Mouse (Mus musculus) erythroid progenitor cell, adult 5-6 weeks (primary cell): ENCODE data around the gene Fam171a2. TPM values are rescaled to one million over a fixed set of nuclear protein-coding genes. Genes with fewer than 3 reads are reported as not detected.

Source experiments
- ATAC-seq: replicated peaks from 2 replicates; pipeline ENCODE4 v1.8.0; 2016; ENCODE audit warnings: moderate number of reproducible peaks, mild to moderate bottlenecking, moderate TSS enrichment, inconsistent platforms; ENCODE audit not compliant: poor library complexity, low FRiP score, severe bottlenecking
- total RNA-seq, 2 experiments: library from RNA; stranded (forward) in 1 of 2; stranded (reverse) in 1 of 2; fragments of 150-400 nt in 1 of 2; fragments of 186-747, 209-891 nt in 1 of 2; gene quantifications; 2 replicates each; pipeline versions ENCODE4 v1.2.3 to v1.2.4; 2015 to 2017; ENCODE audit warnings: low replicate concordance in 2 of 2

Gene Fam171a2
- total RNA-seq (2015; ENCODE audit: low replicate concordance) = not detected in 2 replicates
- not detected in 2 replicates for total RNA-seq (2017; ENCODE audit: low replicate concordance)

DNA sequence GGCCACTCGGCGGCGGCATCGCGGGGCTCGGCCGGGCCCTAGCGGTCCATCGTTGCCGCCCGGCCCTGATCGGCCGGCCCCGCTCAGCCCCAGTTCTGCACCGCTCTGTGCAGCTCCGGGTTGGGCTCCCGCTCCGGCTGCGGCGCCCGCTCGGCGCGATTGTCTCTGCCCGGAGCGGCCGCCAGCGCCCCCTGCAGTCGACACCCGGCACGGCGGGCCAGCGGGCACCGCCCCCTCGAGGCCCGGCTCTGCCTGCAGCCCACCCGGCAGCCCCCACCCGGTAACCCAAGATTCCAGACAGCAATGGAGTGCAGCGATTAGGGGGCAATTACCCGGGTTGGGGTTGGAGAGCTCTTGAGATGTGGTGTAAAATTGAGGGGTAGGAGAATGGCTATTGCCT is at the start of gene Fam171a2:
TSS of gene Fam171a2 (minus strand) at position 186 of the 400 bp plus-strand sequence.
- ATAC-seq = peak; percentile 55; the same call in 1 of the 2 replicates

DNA sequence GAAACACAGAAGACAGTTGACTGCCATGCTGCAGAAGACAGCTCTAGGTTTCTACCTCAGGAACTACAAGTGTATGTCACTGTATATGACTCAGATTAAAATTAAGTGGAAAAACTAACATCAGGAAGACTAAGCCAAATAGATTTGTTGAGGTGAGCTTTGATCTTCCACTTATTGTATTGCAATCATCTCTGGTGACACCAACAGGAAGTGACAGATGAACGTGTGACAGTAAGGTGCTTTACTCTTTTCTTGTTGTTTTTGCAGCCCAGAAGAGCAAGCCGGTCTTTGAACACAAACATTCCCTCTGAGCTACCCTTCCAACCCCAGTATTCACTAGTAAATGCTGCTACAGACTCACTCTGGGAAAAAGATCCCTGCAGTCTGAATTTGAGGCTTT is 49.2 kb upstream of the Fam171a2 start:
- ATAC-seq = no peak

DNA sequence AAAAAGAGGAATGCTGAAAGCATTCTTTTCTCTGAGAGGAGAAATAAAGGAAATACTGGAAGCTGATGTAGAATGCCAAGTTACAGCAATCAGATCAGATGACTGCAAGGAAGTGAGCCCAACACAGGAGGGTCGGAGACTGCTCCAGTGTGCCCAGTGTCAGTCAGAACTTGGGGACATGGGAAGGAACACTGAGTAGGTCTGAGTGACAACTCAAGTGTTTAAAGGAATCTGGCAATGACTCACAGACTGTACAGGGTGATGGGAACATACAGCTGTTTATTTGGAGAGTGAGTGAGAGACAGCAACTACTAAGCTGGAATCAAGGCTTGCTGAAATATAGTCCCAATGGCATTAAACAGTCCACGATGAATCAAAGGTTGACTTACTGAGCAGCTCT is 48.7 kb upstream of the Fam171a2 start:
- no peak for ATAC-seq

DNA sequence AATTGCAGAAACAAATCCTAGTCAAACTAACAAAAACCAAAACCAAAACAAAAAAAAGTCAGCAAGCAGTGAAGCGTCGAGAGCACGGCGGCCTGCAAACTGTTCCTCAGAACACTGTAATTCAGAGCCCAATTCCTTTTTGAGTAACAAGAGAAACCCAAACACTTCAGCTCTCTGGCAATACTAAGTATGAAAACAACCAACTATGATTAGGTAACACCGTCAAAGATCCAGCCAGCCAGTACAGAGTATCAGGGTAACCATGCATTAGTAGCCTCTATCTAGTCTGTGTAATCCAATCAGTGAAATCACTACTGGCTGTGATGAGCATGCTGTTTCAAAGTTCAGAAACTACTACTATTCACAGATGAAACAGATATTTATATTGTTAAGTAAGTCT is 48.3 kb upstream of the Fam171a2 start:
- no peak for ATAC-seq

DNA sequence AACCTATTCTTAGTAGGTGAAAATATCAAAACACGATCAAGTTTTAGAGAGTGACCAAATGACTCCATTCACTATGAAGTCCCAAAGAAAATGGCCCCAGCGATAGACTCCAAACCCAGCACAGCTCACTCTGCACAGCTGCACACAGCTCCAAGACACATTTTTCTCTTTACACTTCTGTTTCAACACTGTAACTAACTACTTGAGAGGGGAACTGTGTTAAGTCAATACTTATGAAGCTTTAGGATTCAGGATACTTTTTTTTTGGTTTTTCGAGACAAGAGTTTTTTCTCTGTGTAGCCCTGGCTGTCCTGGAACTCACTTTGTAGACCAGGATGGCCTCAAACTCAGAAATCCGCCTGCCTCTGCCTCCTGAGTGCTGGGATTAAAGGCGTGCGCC is 47.6 kb upstream of the Fam171a2 start:
- ATAC-seq = no peak

DNA sequence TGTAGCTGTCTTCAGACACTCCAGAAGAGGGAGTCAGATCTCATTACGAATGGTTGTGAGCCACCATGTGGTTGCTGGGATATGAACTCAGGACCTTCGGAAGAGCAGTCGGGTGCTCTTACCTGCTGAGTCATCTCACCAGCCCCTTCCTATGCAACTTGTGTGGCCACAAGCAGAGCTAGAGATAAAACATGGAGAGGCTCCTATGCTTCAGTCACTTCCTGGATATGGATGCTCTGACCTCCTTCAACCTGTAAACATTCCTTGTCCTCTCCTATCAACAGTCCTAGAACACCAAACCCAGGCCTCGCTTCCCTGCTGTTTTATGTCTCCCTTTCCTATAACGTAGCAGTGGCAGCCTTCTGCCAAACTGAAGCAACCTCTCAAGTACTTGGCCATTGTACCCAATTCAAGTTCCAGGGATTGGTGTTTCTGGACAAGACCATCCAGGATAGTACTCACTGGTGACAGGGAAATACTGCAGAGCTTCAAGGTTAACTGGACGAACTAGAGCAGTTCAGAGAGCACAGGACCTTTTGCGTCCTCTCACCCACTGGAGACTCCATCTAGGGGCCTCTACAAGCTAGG is 46.7 kb upstream of the Fam171a2 start:
- no peak for ATAC-seq

DNA sequence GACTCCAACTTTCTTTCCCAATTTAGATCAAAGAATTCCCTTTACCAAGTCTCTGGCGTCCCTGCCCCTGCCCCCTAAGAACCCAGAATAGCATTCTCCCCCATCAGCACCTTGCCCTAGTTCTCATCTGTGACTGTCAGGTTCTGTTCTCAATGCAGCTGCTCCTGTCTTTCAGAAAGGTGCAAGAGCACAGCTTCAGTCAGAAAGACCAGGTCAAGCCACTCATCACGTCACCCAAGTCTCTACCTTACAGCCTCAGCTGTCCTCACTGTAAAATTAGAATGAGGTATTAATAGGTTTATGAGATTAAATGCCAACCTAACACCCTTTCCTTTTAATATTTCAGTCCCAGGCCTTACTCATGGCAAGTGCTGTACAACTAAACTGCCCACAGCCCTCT is 45.8 kb upstream of the Fam171a2 start:
- ATAC-seq = no peak

DNA sequence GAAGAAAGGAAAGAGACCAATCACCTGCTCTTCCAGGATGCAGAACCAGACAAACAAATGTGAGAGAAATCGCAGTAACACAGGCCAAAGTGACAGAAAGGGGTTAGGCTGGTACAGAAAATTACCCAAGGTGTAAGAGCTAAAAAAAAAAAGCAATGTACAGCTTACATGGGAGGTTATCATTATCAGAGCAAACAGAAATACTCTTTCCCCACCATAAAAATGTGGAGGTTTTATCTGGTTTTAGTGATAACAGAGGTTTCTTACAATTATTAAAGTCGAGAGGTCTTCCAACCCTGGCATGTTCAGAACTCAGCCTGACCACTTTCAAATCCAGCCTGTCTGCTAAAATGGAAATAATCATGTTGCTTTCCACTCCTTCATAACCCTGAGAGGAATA is 40.4 kb upstream of the Fam171a2 start:
- no peak for ATAC-seq

DNA sequence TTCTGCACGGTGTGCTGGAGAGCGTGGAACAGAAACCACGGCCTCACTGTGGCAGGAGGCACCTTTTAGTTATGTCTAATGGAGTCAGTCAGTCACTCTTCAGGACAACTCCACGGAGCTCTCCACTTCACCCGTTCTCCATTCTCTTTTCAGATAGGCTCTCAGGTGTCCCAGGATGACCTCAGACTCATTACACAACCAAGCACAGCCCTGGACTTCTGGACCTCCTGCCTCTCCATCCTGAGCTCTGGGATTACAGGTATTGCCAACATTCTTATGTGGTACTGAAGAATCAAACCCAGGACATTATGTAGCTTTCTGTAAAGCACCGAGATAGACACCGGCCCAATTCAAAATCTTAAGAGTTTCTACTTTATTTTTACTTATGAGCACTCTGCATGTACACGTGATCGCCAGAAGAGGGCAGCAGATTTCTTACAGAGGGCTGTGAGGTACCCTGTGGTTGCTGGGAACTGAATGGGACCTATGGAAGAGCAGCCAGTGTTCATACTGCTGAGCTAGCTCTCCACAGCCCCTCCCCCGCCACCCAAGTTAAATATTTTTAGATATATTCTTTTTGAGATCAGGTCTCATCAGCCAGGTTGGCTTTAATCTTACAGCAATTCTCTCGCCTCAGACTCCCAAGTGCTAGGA is 39.4 kb upstream of the Fam171a2 start:
- ATAC-seq = peak; percentile 73; the same call in 1 of the 2 replicates

DNA sequence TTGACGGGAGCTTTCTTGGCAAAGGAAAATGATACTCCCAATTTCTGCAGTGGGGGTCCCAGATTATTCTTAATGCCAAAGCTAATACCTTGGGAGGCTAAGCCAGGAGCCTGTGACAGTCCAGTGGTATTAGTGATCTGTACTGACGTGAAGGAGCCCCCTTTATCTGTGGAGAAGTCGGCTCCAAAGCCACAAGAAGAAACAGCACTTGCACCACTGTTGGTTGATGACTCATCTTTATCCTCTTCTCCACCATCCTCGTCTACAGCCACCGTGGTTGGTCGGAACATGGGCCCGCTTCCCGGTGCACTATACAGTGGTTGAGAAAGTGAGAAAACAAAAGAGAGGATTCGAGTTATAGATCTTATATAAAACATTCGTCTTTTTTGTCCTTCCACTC is 34.3 kb upstream of the Fam171a2 start:
- ATAC-seq = no peak

DNA sequence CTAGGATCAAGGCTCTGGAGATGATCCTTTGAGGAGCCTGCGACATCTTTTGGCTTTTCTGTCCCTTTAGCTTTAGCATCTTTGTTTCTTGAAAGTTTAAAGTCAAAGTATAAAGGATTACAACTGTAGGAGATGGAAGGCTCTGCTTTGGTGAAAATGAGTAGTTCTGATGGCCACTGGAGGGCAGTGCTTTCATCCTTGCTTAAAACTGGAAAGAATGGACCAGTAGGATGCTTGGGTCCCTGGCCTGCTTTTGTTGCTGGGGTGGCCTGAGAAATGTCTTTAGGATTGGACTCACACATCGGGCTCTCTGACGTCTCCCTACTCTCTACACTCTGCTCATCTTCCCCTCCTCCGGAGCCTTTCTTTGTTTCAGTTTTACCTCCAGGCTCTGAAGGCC is 33.4 kb upstream of the Fam171a2 start:
- ATAC-seq = no peak

DNA sequence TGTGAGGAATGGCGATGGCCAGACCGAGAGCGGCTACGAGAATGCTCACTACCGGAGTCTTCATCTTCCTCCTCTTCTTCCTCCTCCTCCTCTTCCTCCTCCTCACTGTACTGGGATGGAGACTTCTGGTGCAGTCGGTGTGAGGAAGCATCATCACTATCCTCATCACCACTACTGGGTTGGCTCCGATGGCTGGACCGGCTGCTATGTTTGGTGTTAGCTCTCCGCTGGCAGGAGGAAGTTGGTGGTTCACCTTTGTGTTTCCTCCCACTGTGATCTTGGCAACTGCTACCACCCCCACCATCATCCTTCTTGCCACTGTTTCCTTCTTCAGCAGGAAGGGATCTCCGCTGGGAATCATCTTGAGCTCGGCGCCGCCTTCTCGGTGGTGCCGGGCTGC is 32.6 kb upstream of the Fam171a2 start:
- no peak for ATAC-seq

DNA sequence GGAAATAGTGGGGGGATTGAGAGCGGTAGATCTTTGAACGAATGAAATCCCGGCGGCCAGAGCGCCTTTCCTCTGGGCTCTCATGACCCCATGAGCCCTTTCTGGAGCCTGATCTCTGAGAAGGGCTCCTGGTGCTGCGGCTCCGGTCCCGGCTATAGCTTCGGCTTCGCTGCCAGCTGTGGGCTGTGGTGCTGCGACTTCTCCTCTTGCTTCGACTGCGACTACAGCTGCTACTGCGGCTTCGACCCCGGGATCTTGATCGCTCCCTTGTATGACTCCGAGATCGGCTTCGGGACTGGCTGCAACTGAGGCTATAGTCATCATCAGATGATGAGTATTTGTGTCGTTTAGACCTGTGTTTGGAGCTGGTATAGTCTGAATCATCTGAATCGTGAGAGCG is 32.1 kb upstream of the Fam171a2 start:
- ATAC-seq = no peak

DNA sequence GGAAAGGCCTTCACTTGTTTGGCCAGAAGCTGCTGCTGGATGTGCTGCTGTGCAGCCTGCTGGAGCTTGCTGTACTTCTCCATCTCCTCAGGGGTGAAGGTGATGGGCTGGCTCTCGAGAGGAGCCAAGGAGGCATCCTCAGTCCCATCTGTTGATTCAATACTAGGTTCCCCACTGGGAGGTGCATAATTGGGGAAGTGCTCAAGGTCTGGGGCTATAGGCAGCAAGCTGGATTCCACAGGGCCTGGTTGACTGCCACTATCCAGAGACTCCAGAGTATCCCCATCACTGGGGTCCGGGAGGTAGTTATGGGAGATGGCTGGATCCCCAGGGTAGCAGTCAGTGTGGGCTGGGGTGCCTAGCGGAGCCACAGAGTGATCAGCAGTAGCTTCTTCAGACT is 31.2 kb upstream of the Fam171a2 start:
- ATAC-seq = no peak

DNA sequence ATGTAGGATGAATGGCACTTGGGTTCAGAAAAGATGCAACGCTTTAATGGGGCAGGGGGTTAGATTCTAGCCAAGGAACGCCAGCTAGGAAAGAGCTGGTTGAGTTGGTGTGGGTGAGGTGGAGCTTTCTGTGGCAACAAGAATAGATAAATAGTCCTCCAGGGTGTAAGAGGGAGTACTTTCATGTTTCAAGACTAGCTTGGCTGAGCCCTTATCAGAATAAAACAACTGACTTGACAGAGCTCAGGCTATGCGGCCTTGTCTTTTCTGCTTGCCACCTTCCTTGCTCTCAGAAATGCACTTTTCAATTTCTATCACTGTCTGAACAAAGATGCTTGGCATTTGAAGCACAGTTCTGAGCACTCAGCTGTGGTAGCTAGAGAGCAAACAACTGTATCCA is 27.5 kb upstream of the Fam171a2 start:
- ATAC-seq = 0 out of 2 replicates have a peak, but pooled peaks have one; percentile 33

DNA sequence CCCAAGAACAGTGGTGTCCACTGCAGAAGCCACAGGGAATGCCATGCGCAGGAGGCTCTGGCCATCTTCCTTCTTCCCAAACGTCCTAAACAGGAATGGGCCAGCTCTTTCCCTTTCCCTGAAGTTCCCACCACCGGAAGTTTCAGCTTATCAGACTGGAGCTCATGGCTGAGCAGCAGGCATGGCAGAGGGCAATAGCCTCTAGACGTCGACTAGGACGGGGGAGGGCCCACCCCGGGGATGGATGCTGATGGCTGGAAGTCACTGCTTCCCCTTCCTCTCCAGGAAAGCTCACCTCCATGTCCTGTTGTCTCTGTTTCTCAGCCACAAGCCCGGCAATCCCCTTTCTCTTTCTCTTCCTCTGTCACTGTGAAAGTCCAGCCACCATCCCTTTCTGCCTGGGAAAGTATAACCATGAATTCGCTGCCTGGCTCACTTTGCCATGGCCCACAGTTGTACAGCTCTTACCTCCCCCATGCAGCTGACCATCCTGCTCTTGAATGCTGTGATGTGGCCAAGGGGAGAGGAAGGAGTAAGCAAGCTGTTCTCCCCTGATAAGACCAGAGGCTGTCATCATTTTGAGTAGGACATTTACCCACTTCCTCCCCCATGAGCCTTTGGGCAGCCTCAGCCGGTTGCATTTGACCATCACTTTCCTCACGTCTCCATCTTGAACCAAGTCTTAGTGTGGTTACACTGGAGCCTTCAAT is 22.3 kb upstream of the Fam171a2 start, which contains the start of gene Itga2b:
TSS of gene Itga2b (minus strand) at position 475 of the 710 bp plus-strand sequence.
- peak; percentile 76 for ATAC-seq

DNA sequence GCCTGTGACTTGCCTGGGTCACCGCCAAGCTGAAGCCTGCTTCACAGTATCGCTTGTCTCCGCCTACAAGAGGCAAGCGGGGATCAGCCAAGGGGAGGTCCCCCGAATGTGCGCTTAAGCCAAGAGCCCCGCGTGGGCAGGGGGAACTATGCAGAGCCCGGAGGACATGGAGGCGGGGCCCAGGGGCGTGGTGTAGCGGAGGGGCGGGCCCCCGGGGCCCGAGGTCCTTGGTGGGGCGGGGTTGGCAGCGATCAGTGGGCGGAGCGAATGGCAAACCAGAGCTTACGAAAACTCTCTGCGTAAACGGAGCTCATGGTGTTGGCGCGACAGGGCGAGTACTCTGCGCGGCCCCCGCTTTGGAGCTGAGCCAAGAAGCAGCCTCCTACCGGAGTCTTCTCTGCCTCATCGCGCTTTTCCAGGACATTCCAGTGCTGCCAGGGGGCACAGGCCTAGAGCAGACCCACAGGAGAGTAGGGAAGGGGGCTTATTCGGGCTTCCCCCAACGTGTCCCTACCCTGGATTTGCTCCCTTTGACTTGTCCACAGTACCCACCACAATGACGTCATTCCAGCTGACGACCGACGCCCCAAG is 19.7 kb upstream of the Fam171a2 start:
- peak; percentile 86 for ATAC-seq

DNA sequence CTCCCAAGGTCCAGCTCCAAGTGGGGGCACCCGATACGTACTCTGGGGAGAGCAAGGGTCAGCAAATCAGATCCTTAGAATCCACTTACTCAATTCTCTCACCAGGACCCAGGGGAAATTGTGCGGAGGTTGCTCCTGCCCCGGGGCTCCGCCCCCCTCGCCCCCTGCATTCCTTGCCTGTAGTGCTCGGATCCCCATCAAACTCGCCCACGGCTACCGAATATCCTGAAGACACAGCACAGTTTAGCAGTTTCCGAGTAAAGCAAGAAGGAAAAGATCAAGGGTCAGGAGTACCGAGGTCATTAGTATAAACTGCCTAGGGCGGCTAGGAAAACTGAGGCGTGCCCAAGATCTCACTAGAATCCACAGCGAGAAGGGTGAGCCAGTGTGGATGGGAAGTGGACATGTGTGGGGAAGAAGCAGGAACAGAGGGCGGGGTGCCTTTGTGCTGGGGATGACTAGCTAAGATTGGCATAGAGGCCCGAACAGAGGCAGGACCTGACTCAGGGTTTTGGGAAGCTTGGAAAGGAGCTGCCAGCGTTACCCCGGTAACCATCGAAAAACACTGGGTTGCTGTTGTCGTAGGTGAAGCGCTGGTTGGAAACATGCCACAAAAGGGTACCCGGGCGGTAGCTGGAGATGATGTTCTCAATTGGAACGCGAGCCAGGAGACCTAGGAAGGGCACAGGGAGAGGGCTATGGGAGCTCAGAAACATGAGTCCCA is 18.4 kb upstream of the Fam171a2 start:
- ATAC-seq = no peak

DNA sequence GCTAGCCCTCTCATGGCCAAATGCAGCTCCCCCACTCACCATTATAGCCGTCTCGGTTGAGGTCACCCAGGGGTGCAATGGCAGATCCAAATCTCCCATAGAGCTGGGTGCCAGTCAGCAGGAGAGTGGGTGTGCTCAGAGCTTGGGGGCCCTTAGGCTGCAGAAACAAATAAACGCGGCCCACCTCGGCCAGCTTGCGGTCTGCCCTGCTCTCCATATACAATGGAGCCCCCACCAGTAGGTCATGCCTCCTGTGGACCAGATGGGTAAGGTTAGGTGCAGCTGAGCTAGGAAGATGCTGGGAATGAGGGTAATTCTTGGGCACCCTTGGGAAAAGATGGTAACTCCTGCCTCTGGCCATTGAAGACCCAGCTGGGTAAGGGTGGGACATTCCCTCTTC is 17.4 kb upstream of the Fam171a2 start:
- no peak for ATAC-seq

DNA sequence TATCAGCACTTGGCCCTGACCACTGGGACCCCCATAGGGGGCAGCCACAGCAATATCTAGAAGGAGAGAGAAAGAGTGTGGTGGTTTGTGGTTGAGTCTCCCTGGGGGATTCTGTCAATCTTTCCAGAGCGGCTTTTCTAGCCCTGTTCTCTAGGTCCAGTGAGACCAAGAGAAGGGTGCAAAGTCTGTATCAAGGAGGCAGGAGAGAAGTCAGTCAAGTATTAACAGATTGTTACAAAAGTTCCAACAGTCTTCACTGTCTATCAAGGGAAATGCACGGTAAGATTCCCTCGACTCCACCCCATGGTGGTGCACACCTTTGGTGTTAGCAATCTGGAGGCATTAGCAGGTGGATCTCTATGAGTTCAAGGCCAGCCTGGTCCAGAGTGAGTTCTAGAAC is 14.3 kb upstream of the Fam171a2 start:
- no peak for ATAC-seq
